Mouse (Mus musculus): ENCODE results near the gene Tmem185a.

GRCm38 (mm10) chrX:70478701-70479100 is 1.7 kb upstream of the Tmem185a start:
- TF ChIP-seq MAX (IDR thresholded peaks at IDR 0.05): no peak
- TF ChIP-seq CTCF (IDR thresholded peaks at IDR 0.05; ENCODE audit: control insufficient read depth, insufficient read depth, insufficient read length): no peak
- TF ChIP-seq CEBPB (IDR thresholded peaks at IDR 0.05; ENCODE audit: low read depth): no peak
- TF ChIP-seq USF1 (IDR thresholded peaks at IDR 0.05; ENCODE audit: low read depth): no peak
- no peak for TF ChIP-seq MYOG (IDR thresholded peaks at IDR 0.05; ENCODE audit: control insufficient read depth, extremely low read depth, insufficient read length)
- TF ChIP-seq MYOD1 (IDR thresholded peaks at IDR 0.05; ENCODE audit: control insufficient read depth, insufficient read length, low read depth): no peak
- no peak for TF ChIP-seq FOSL1 (IDR thresholded peaks at IDR 0.05; ENCODE audit: insufficient read depth, low read length, poor library complexity, severe bottlenecking)

Data from C2C12 (cell line).